Mouse (Mus musculus) cortical plate, adult 2 months (tissue): ENCODE measurements around the gene Ggcx. TPM values are rescaled to one million over a fixed set of nuclear protein-coding genes. Genes with fewer than 3 reads are reported as not detected.
"Not testable (repeated sequence)": the region's sequence is repeated elsewhere in the genome, so short reads cannot be mapped to it uniquely, and the experiment has no call there.

Source experiments
- H3K27ac ChIP-seq: fragments of 200-500 bp; 2 replicates; pipeline ENCODE4 v1.5.1; 2012; ENCODE audit warnings: low read length, control low read depth, inconsistent platforms; ENCODE audit not compliant: insufficient read depth
- H3K4me1 ChIP-seq: fragments of 200-500 bp; 2 replicates; pipeline ENCODE4 v1.6.1; 2011; ENCODE audit warnings: low read length; ENCODE audit not compliant: control insufficient read depth, insufficient read depth
- H3K4me3 ChIP-seq: fragments of 200-500 bp; 2 replicates; pipeline ENCODE4 v1.5.1; 2011; ENCODE audit warnings: mild to moderate bottlenecking, low read length, control low read depth; ENCODE audit not compliant: insufficient read depth
- CTCF ChIP-seq: fragments of 200-500 bp; IDR thresholded peaks from 2 replicates; pipeline ENCODE4 v1.5.1; 2011; ENCODE audit warnings: mild to moderate bottlenecking, control low read depth, low read length; ENCODE audit not compliant: insufficient read depth; ENCODE audit errors: extremely low read depth
- POLR2A ChIP-seq: fragments of 200-500 bp; IDR thresholded peaks from 2 replicates; pipeline ENCODE4 v1.6.1; 2011; ENCODE audit warnings: mild to moderate bottlenecking, low read length, control low read depth; ENCODE audit not compliant: insufficient read depth; ENCODE audit errors: extremely low read depth
- polyA plus RNA-seq: library from polyadenylated mRNA; depleted of rRNA; stranded (reverse); fragments of >200 nt; gene quantifications from 2 replicates; pipeline ENCODE4 v1.2.3, GENCODE M21; 2012

The Ggcx gene
- polyA plus RNA-seq, 1 experiment, result 17.7 TPM

DNA sequence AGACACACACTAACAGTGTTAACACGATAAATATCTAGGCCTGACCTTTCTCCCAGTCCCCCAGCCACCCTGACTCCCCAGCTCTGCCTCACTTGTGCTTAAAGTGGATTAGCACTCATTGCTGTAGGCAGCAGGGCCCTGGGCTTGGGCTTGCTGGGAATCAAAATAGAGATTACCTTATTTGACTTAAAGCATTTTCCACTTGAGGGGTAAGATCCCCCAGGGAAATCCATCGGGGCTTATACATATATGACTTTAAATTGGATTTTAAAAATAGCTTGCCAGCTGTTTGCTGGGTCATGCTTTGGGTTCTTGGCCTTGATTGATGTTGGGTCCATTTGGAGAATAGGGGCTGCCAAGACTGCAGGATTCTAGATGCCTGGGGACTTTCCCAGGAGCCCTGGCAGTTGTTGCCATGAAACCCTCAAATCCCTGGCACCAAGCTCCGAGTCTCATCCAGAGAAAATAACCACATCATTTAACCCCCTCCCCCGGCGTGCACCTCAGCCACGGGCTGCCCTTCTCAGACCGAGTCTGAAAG is 40.8 kb downstream of the Ggcx start:
- 0 out of 2 replicates have a peak, but pooled peaks cover 2% of the 10 kb centered on the region for H3K4me1 ChIP-seq
- no peak for TF ChIP-seq CTCF
- no peak for TF ChIP-seq POLR2A
- no peak overlapping the region for H3K4me3 ChIP-seq
- H3K27ac ChIP-seq, result no peak overlapping the region

DNA sequence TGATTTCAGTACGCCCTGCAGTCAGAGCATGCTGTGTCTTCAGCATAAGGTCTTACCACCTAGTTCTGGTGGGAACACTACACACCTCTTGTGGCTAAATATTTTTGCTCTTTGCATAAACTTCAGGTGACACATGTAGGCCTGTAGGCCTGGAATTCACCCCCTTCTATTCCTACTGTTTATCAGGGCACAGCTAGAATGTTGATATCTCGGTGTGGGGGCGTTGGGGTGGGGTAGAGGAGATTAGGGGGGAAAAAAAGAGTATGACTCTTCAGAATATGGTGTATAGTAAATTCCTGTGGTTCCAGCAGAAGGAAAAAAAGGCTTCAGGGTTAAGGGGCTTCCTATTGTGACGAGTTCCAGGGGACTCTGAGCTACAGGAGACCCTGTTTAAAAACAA is 42.5 kb downstream of the Ggcx start:
- no peak overlapping the region for H3K4me3 ChIP-seq
- TF ChIP-seq CTCF (no peak), POLR2A (no peak)

DNA sequence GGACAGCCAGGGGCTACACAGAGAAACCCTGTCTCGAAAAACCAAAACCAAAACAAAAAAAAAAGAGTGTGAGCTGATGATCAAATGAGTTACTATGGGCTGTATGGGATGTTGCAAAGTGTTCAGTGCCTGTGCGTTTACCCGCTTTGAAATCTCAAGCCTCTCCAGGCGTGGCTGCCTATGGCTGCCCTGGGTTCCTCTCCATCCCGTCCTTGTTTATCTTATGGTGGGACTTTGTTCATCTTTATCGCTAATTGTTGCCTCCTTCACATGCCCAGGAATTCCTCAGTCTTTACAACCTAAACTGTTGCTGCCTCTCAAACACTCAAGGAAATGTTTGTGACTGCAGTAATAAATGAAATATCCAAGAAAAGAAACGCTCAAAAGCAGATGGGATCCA is 44.3 kb downstream of the Ggcx start:
- H3K4me3 ChIP-seq, result no peak overlapping the region
- H3K4me1 ChIP-seq, result 0 out of 2 replicates have a peak, but pooled peaks cover 2% of the 10 kb centered on the region
- H3K27ac ChIP-seq, result no peak overlapping the region
- no peak for TF ChIP-seq CTCF
- no peak for TF ChIP-seq POLR2A

More for the DNA sequence above, 42.5 kb downstream of the Ggcx start:
- 0 out of 2 replicates have a peak, but pooled peaks cover 2% of the 10 kb centered on the region for H3K4me1 ChIP-seq
- no peak overlapping the region for H3K27ac ChIP-seq

DNA sequence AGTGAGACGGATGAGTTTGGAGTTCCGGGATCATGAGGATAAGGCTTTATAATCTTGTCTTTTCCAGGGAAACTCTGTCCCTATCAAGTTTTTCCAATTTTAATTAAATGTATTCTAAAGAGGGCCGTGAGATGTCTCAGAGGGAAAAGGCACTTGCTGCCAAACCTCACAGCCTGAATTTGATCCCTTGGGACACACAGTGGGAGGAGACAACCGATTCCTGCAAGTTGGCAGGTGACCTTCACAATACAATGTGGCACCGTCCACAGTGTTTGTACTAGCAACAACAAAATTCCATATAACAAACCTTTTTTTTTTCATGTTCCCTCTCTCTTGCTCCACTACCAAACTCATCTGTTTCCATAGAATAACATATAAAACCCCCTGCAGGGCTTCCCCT is 44.8 kb downstream of the Ggcx start:
- Histone ChIP-seq H3K4me1 (0 out of 2 replicates have a peak, but pooled peaks cover 2% of the 10 kb centered on the region), H3K4me3 (no peak overlapping the region), H3K27ac (no peak overlapping the region)
- no peak for TF ChIP-seq CTCF
- TF ChIP-seq POLR2A, result no peak

DNA sequence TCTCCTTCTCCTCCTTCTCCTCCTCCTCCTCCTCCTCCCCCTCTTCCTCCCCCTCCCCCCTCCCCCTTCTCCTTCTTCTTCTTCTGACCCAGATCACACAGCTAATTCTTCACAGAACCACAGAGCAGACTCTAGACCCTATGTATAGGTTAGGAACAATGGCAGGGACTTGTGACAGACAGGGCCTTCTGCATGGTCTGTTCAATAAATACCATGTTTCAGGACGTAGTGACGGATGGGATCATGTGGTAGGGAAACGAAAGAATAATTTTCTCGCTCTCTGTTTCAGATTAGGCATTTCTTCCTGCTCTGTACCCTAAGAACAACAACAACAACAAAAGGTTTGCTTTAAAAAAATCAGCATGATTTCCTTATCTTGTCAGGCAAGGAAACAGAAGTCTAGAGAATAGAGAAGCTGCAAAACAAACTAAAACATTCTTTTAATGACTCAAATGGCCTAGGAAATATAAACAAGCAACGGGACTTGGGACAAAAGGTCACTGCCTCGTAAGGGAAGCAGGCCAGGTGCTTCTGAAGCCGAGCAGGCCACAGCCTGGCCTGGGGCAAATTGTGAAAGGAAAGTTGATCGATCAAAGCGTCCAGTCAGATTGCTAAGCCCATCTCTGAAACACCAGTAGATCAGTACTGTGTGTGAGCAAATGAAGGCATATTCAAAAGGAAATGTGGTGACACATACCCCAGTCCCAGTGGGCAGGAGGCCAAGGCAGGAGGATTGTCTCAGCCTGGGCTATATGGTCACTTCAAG is 46.1 kb downstream of the Ggcx start:
- H3K27ac ChIP-seq, result no peak overlapping the region
- TF ChIP-seq CTCF (no peak), POLR2A (no peak)
- H3K4me3 ChIP-seq, result no peak overlapping the region
- H3K4me1 ChIP-seq, result no peaks in the 10 kb centered on the region

DNA sequence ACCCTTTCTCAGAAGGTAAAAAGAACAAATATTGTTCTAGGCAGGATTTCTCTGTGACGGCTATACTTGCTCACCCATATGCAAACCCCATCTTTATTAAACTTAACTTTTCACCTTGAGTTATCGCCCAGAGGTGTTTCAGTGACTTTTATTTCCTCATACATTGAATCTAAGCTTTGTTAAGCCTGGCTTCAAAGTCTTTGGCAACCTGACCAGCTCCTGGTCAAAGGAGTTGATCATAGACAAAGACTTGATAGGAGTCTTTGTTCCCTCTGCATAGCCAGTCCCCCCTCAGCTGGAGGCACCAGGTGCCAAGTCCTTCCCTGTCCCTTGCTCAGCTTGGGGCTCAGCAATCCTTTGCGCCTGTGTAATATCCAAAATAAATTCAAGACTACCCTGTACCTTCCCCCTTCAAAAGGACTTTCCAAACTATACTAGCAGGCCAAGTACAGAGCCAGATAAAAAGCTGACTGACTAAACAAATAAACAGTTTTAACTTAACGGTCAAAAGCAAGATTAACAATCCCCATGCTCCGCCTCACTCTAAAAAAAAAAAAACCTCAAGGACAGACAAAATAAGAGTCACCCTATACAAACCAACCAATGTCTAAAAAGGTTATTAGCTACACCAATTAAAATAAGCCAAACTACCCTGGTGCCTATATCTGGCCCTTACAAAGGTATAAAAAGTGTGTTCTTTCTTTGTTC is 48.6 kb downstream of the Ggcx start:
- H3K4me3 ChIP-seq, H3K27ac ChIP-seq, H3K4me1 ChIP-seq: not testable (repeated sequence)

DNA sequence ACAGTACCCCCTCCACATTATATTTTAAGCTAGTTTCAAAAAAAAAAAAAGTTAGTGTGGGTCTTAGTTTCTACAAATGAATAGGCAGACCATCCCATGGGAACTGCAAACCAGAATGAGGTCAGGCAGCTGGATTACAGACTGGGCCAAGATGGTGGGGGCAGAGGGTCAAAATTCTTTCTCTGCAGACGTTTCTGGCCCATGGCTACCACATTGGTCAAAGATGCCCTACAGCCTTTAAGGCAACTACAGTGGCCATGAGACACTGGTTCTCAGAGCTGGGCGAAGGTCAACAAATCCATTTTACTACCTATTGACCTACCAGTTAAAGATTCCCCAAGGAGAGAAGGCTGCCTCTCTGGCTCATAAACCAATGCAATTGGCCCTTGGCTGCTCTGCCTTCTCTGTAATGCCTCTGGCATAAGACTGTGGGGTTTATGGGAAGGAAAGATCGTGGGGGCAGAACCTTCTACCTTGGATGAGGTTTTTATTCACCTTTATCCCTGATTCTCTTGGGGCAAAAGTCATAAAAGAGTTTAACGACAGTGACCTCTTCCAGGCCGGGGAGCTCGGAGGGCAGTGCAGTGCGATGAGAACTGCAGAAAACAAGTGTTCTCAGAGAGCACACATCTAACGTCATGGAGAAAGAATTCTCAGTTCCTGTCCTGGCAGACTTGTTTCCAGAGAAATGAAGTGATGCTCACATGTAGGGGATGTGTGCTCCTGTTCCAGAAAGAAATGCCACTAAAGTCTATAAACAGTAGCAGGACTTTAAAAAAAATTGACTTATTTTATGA is 51.5 kb downstream of the Ggcx start:
- Histone ChIP-seq H3K27ac (no peak overlapping the region), H3K4me1 (no peaks in the 10 kb centered on the region), H3K4me3 (no peak overlapping the region)
- TF ChIP-seq CTCF (no peak), POLR2A (no peak)

DNA sequence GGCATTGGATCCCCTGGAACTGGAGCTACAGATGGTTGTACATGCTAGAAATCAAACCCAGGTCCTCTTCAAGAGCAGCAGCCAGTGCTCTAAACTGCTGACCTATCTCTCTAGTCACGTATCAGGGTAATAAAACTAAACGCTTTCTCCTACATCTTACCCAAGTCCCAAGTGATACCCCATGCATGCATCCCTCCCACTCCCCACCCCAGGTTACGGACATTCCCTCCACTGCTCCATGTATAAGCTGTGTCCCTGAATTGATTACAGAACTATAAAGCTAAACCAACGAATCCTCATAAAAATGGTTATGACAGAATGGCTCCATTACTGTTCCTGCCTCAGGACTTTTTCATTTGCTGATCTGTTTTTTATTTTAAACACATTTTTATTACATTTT is 52.1 kb downstream of the Ggcx start:
- no peak overlapping the region for H3K27ac ChIP-seq
- no peak overlapping the region for H3K4me3 ChIP-seq
- H3K4me1 ChIP-seq, result no peaks in the 10 kb centered on the region
- TF ChIP-seq CTCF, result no peak
- no peak for TF ChIP-seq POLR2A

DNA sequence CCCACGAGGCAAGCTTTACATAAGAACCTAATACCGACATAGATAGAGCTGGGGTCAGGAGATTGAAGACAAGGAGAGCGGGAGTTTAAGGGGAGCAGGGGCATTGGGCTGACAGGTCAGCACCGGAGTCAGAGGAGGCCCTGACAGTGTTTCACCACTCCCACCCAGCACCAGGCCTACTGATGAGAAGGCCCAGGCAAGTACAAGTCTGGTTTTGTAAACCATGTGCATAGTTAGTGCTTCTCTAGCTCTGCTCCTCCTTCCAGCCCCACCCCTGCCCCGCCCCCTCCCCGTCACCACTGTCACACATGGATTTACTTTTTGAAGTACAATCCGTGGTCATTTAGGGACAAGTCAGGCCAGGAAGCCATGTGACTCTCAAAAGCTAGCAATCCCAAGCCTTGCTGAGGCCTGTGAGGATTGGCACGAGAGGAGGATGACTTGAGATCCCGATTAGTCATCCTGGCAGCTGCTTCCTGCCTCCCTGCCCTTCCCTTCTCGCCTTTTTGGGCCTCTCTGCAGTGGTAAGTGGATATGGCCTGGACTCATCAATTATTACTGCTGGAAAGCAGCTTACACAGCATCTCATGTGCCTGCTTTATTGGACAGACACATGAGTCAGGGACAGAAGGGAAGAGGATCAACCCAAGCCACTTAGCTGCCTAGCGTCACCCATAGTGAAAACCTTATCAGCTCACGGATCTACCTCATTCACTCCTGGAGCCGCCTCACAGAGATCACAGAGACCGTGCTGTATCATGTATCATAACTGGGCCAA is 59.3 kb downstream of the Ggcx start:
- Histone ChIP-seq H3K27ac (no peak overlapping the region), H3K4me3 (no peak overlapping the region), H3K4me1 (peaks cover 1% of the 10 kb centered on the region; the same call in 1 of the 2 replicates)
- TF ChIP-seq POLR2A, result no peak
- TF ChIP-seq CTCF, result no peak
